Mouse (Mus musculus): ENCODE data around the gene Cyp2u1. TPM values are rescaled to one million over a fixed set of nuclear protein-coding genes. Genes with fewer than 3 reads are reported as not detected.
A peak's percentile ranks its signal among the peaks of the same experiment; 100 is the strongest.

The Cyp2u1 gene
- polyA plus RNA-seq, 1 experiment from 2014 or later = 1.9 TPM

DNA sequence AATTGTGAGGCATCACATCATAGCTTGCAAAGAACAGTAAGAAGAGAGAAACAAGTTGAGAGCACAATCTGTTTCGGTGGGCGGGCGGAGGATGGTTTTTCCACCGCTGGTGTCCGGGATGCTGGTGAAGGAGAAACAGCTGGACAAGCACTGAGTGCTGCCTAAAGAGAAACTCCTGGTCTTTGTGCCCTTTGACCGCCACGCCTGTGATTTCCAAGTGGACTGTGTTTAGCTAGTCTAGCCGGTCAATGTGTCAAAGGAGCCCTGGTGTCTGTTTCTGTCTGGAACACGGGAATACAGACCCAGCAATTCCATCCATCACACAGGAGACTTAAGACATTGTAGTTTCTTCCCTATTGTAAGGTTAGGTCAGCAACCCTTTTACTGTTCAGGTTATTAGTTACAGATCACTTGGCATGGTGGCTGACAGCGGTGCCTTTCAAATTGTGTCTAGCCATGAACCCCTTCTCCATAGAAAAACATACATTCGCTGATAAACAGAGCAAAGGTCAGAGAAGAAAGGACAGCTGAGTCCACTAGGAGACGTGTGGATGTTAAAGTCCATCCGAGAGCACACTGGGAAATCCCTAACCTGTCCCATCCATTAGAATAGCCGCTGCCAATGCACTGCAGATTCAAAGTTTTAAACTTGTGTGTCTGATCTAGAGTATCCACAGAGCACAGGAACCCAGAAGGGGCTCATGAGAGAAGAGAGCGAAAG is 39.1 kb downstream of the Cyp2u1 start:
- Histone ChIP-seq H3K27me3 (ENCODE audit: control insufficient read depth, insufficient read depth, low read length) (no peaks in the 10 kb centered on the region), H3K4me1 (replicated peaks; ENCODE audit: control insufficient read depth, insufficient read depth) (no peaks in the 10 kb centered on the region), H3K9ac (ENCODE audit: low read length) (no peak overlapping the region), H3K27ac (replicated peaks) (no peak overlapping the region), H3K9me3 (ENCODE audit: control insufficient read depth, low read length) (no peaks in the 10 kb centered on the region), H3K4me3 (ENCODE audit: low read depth, low read length) (no peak overlapping the region), H3K4me2 (replicated peaks; ENCODE audit: low read depth) (no peak overlapping the region), H3K36me3 (ENCODE audit: control insufficient read depth, insufficient read depth, low read length) (0 out of 2 replicates have a peak, but pooled peaks cover 2% of the 10 kb centered on the region)
- 65% methylated on average over 15 of the region's 15 CpGs for WGBS
- no peak for ATAC-seq (ENCODE audit: low FRiP score, low TSS enrichment)
- DNase-seq (ENCODE audit: low spot score) = no peak
- TF ChIP-seq CTCF (IDR thresholded peaks at IDR 0.05; ENCODE audit: low read depth) = no peak
- no peak for TF ChIP-seq EP300 (optimal IDR thresholded peaks at IDR 0.05)

DNA sequence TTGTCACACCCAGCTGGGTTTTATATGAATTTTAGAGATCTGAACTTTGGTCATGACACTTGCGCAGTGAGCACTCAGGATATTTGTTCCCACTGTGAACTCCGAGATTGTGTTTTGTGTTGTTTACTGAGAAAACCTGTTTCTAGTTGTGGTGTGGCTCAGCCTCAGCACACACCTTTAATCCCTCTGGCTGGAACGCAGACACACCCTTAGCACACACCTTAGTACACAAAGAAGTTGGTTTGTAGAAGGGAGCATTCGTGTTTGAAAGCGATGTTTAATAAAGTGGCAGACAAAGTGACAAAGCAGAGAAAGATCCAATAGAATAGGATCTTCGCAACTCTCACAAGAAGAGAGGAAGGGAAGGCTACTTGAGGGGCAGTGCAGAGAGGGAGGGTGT is 42.6 kb downstream of the Cyp2u1 start:
- Histone ChIP-seq H3K9ac (ENCODE audit: low read length) (no peak overlapping the region), H3K9me3 (ENCODE audit: control insufficient read depth, low read length) (no peaks in the 10 kb centered on the region), H3K4me3 (ENCODE audit: low read depth, low read length) (no peak overlapping the region), H3K4me2 (replicated peaks; ENCODE audit: low read depth) (no peak overlapping the region), H3K4me1 (replicated peaks; ENCODE audit: control insufficient read depth, insufficient read depth) (no peaks in the 10 kb centered on the region), H3K27ac (replicated peaks) (no peak overlapping the region), H3K27me3 (ENCODE audit: control insufficient read depth, insufficient read depth, low read length) (no peaks in the 10 kb centered on the region), H3K36me3 (ENCODE audit: control insufficient read depth, insufficient read depth, low read length) (0 out of 2 replicates have a peak, but pooled peaks cover 2% of the 10 kb centered on the region)
- 72% methylated on average over 6 of the region's 6 CpGs for WGBS
- ATAC-seq (ENCODE audit: low FRiP score, low TSS enrichment) = peak; percentile 71
- TF ChIP-seq EP300 (optimal IDR thresholded peaks at IDR 0.05) (no peak), CTCF (IDR thresholded peaks at IDR 0.05; ENCODE audit: low read depth) (no peak)
- no peak for DNase-seq (ENCODE audit: low spot score)

DNA sequence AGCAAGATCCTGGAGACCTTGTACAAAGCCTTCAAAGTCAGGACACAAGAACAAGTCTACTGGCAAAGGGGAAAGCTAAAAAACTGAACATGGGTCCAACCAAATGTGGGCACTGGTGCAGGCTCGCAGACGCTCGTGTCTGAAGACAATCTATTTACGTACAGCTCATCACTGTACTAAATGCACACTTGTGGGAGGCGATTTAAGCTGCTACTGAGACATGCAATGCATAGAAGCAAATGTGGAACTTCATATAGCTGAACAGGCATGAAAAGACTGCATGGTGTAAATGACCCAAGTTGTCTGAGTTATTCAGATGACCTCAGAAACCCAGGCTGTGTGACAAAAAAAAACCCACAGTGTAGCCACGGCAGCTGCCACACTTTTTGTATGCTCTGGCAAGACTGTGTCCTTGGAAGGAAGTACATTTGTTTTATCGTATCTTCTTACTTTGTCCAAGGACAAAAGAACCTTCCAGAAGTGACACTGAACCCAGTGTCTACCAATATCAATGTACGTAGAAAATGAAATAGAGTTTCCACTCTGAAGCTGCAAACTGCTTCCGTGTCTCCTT is 43.5 kb downstream of the Cyp2u1 start:
- ATAC-seq (ENCODE audit: low FRiP score, low TSS enrichment) (no peak), DNase-seq (ENCODE audit: low spot score) (no peak)
- WGBS = 87% methylated on average over 9 of the region's 9 CpGs
- Histone ChIP-seq H3K9ac (ENCODE audit: low read length) (no peak overlapping the region), H3K36me3 (ENCODE audit: control insufficient read depth, insufficient read depth, low read length) (0 out of 2 replicates have a peak, but pooled peaks cover 2% of the 10 kb centered on the region), H3K9me3 (ENCODE audit: control insufficient read depth, low read length) (no peaks in the 10 kb centered on the region), H3K27me3 (ENCODE audit: control insufficient read depth, insufficient read depth, low read length) (no peaks in the 10 kb centered on the region), H3K27ac (replicated peaks) (no peak overlapping the region), H3K4me3 (ENCODE audit: low read depth, low read length) (no peak overlapping the region), H3K4me2 (replicated peaks; ENCODE audit: low read depth) (no peak overlapping the region), H3K4me1 (replicated peaks; ENCODE audit: control insufficient read depth, insufficient read depth) (no peaks in the 10 kb centered on the region)
- TF ChIP-seq CTCF (IDR thresholded peaks at IDR 0.05; ENCODE audit: low read depth) (no peak), EP300 (optimal IDR thresholded peaks at IDR 0.05) (no peak)

DNA sequence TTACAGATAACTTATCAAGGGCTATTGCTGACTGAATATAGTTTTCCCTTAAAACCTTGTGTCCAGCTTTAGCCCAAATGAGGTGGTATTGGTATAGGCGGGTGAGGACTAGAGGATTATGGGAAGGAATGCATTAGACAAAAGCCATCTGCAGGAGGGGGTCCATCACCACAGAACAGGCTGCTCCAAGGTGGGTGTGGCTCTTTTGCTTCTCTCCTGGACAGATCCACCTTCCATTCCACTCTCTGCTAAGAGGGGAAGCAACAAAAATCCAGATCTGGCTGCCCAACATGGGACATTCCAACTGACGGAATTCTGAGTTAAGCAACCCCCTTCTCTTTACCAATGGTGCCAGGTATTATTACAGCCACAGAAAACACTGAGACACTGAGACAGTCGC is 44.1 kb downstream of the Cyp2u1 start:
- no peak for TF ChIP-seq CTCF (IDR thresholded peaks at IDR 0.05; ENCODE audit: low read depth)
- TF ChIP-seq EP300 (optimal IDR thresholded peaks at IDR 0.05) = no peak
- Histone ChIP-seq H3K4me3 (ENCODE audit: low read depth, low read length) (no peak overlapping the region), H3K27ac (replicated peaks) (no peak overlapping the region), H3K4me2 (replicated peaks; ENCODE audit: low read depth) (no peak overlapping the region), H3K9ac (ENCODE audit: low read length) (no peak overlapping the region), H3K9me3 (ENCODE audit: control insufficient read depth, low read length) (no peaks in the 10 kb centered on the region), H3K36me3 (ENCODE audit: control insufficient read depth, insufficient read depth, low read length) (0 out of 2 replicates have a peak, but pooled peaks cover 4% of the 10 kb centered on the region), H3K27me3 (ENCODE audit: control insufficient read depth, insufficient read depth, low read length) (no peaks in the 10 kb centered on the region), H3K4me1 (replicated peaks; ENCODE audit: control insufficient read depth, insufficient read depth) (no peaks in the 10 kb centered on the region)
- DNase-seq (ENCODE audit: low spot score) = no peak
- WGBS = 92% methylated on average over 3 of the region's 3 CpGs
- ATAC-seq (ENCODE audit: low FRiP score, low TSS enrichment) = no peak

DNA sequence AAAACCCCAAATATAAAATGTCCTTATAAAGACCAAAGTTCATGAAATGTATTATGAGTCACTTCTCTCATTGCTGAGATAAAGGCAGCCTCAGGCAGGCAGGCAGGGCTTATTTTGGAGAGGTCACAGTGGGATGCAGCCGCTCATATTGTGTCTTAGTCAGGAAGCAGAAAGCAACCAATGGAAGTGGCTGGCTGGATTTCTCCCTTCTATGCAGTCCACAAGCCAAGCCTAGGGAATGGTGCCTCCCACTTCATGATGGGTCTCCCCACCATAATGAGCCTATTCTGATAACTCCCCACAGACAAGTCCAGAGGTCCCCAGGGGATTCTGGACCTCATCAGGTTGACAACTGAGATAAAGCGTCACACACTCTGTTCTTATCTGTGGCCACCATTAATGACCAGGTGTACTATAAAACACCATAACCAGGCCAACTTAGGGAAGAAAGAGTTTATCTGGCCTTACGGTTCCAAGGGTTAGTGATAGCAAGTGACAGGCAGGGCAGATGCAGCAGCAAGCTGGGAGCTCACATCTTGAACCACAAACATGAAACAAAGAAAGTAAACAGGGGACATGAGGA is 47.5 kb downstream of the Cyp2u1 start:
- ATAC-seq (ENCODE audit: low FRiP score, low TSS enrichment) = no peak

DNA sequence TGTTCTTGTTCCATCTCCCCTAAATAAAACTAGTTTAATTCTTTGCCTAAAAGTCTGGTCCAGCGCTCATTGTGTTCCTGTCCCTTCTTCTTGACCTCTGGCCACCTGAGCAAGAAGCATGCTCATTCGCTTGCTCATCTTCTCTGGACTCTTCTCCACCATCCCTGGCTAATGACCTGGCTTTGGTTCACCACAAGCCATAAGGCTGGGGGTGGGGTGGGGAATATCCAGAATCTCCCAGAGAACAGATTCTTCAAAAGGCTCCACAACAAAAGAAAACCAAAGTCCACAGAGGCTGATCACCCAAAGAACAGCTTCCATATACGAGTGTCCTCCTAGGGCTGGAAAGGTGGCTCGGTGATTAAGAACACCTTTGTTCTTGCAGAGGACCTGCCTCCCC is 48.0 kb downstream of the Cyp2u1 start:
- no peak overlapping the region for H3K27ac ChIP-seq (replicated peaks)

More for the DNA sequence above, 47.5 kb downstream of the Cyp2u1 start:
- Histone ChIP-seq H3K9me3 (ENCODE audit: control insufficient read depth, low read length) (no peaks in the 10 kb centered on the region), H3K4me3 (ENCODE audit: low read depth, low read length) (no peak overlapping the region), H3K27ac (replicated peaks) (no peak overlapping the region), H3K4me2 (replicated peaks; ENCODE audit: low read depth) (no peak overlapping the region), H3K36me3 (ENCODE audit: control insufficient read depth, insufficient read depth, low read length) (0 out of 2 replicates have a peak, but pooled peaks cover 2% of the 10 kb centered on the region), H3K4me1 (replicated peaks; ENCODE audit: control insufficient read depth, insufficient read depth) (no peaks in the 10 kb centered on the region), H3K9ac (ENCODE audit: low read length) (no peak overlapping the region), H3K27me3 (ENCODE audit: control insufficient read depth, insufficient read depth, low read length) (no peaks in the 10 kb centered on the region)
- no peak for DNase-seq (ENCODE audit: low spot score)
- TF ChIP-seq EP300 (optimal IDR thresholded peaks at IDR 0.05) (no peak), CTCF (IDR thresholded peaks at IDR 0.05; ENCODE audit: low read depth) (no peak)
- 92% methylated on average over 3 of the region's 3 CpGs for WGBS

More for the DNA sequence above, 48.0 kb downstream of the Cyp2u1 start:
- TF ChIP-seq EP300 (optimal IDR thresholded peaks at IDR 0.05) (no peak), CTCF (IDR thresholded peaks at IDR 0.05; ENCODE audit: low read depth) (no peak)
- H3K4me2 ChIP-seq (replicated peaks; ENCODE audit: low read depth) = no peak overlapping the region
- WGBS = 90% methylated on average over 4 of the region's 4 CpGs
- no peak overlapping the region for H3K9ac ChIP-seq (ENCODE audit: low read length)
- ATAC-seq (ENCODE audit: low FRiP score, low TSS enrichment) = no peak
- 0 out of 2 replicates have a peak, but pooled peaks cover 2% of the 10 kb centered on the region for H3K36me3 ChIP-seq (ENCODE audit: control insufficient read depth, insufficient read depth, low read length)
- no peaks in the 10 kb centered on the region for H3K27me3 ChIP-seq (ENCODE audit: control insufficient read depth, insufficient read depth, low read length)
- H3K4me1 ChIP-seq (replicated peaks; ENCODE audit: control insufficient read depth, insufficient read depth) = no peaks in the 10 kb centered on the region
- no peak for DNase-seq (ENCODE audit: low spot score)
- H3K9me3 ChIP-seq (ENCODE audit: control insufficient read depth, low read length) = no peaks in the 10 kb centered on the region
- H3K4me3 ChIP-seq (ENCODE audit: low read depth, low read length) = no peak overlapping the region

All from stomach, postnatal 0 days (tissue).